Mouse (Mus musculus) adrenal gland, adult 8-10 months (tissue): ENCODE results near the gene Cpne9. TPM values are rescaled to one million over a fixed set of nuclear protein-coding genes. Genes with fewer than 3 reads are reported as not detected.

ENCODE experiments used
- DNase-seq: peaks from one replicate; pipeline ENCODE4 v3.0.0; 2022
- total RNA-seq, 4 experiments: library from RNA; stranded (reverse); gene quantifications; 2 replicates each; pipeline ENCODE4 v1.2.4; 2022

Cpne9 gene
- total RNA-seq, 4 experiments from 2014 or later, result 4.4 to 8.6 (median 5.8) TPM

GRCm38 (mm10) chr6:113343177-113344092 lies 61.3 kb downstream of the Cpne9 start, which contains the start of gene Camk1:
Gene Camk1 (minus strand): TSS chr6:113343984.
- DNase-seq, result peak; percentile 83

GRCm38 (mm10) chr6:113344321-113344720 lies 62.2 kb downstream of the Cpne9 start:
- DNase-seq, result peak; percentile 77

- DNase-seq, result no peak
Observed at GRCm38 (mm10) chr6:113346897-113347296, 64.8 kb downstream of the Cpne9 start.

- DNase-seq, result no peak
Observed at GRCm38 (mm10) chr6:113350538-113350937, 68.4 kb downstream of the Cpne9 start.

GRCm38 (mm10) chr6:113351161-113351560 lies 69.1 kb downstream of the Cpne9 start:
- no peak for DNase-seq

GRCm38 (mm10) chr6:113351653-113352052 lies 69.5 kb downstream of the Cpne9 start:
- DNase-seq, result no peak

- DNase-seq, result no peak
Observed at GRCm38 (mm10) chr6:113352820-113353219, 70.7 kb downstream of the Cpne9 start.

GRCm38 (mm10) chr6:113353696-113354095 lies 71.6 kb downstream of the Cpne9 start:
- DNase-seq, result no peak

Other genes starting within 250 kb of the Cpne9 start
- 10 to 100 TPM; 35.4 to 46.8 (median 41.3) TPM for gene Thumpd3, start 236.1 kb upstream of the Cpne9 start, total RNA-seq
- 100 to 1,000 TPM in 2 of 4 experiments, 10 to 100 TPM in 2; 88.7 to 146 (median 108) TPM for gene Setd5, start 204.9 kb upstream of the Cpne9 start, total RNA-seq
- gene Lhfpl4, start 86.9 kb upstream of the Cpne9 start, total RNA-seq, result 1 to 10 TPM; 5.2 to 8.5 (median 6.6) TPM
- 10 to 100 TPM; 19.6 to 24.8 (median 23.1) TPM for gene Mtmr14, start 44.5 kb upstream of the Cpne9 start, total RNA-seq
- 10 to 100 TPM; 19.5 to 32.3 (median 29.5) TPM for gene Brpf1, start 24.8 kb downstream of the Cpne9 start, total RNA-seq
- 10 to 100 TPM; 14.4 to 21.7 (median 17.1) TPM for gene Ogg1, start 44.7 kb downstream of the Cpne9 start, total RNA-seq
- 10 to 100 TPM; 50.1 to 74.6 (median 64.6) TPM for gene Camk1, start 61.7 kb downstream of the Cpne9 start, total RNA-seq
- gene Tada3, start 95.6 kb downstream of the Cpne9 start, total RNA-seq, result 10 to 100 TPM; 39.3 to 47.1 (median 43.4) TPM
- 100 to 1,000 TPM; 199 to 228 (median 204) TPM for gene Arpc4, start 95.8 kb downstream of the Cpne9 start, total RNA-seq
- 1 to 10 TPM; 2.6 to 7.4 (median 3.9) TPM for gene Ttll3, start 107.0 kb downstream of the Cpne9 start, total RNA-seq
- 10 to 100 TPM in 3 of 4 experiments, 1 to 10 TPM in 1; 7.6 to 13.8 (median 11.6) TPM for gene Rpusd3, start 137.0 kb downstream of the Cpne9 start, total RNA-seq
- gene Cidec, start 153.5 kb downstream of the Cpne9 start, total RNA-seq, result 100 to 1,000 TPM; 185 to 405 (median 283) TPM
- gene Jagn1, start 160.3 kb downstream of the Cpne9 start, total RNA-seq, result 10 to 100 TPM; 40.6 to 52.5 (median 46.4) TPM
- 1 to 10 TPM in 3 of 4 experiments, under 1 TPM in 1; 0.74 to 1.9 (median 1.1) TPM for gene Il17re, start 176.2 kb downstream of the Cpne9 start, total RNA-seq
- gene Il17rc, start 189.1 kb downstream of the Cpne9 start, total RNA-seq, result 10 to 100 TPM; 17.5 to 29.1 (median 24.0) TPM
- gene Creld1, start 201.0 kb downstream of the Cpne9 start, total RNA-seq, result 10 to 100 TPM; 60.8 to 69.9 (median 67.4) TPM
- gene Prrt3, start 219.6 kb downstream of the Cpne9 start, total RNA-seq, result under 1 TPM; 0.20 to 0.40 (median 0.31) TPM
- 100 to 1,000 TPM in 1 of 4 experiments, 10 to 100 TPM in 3; 81.3 to 119 (median 96.3) TPM for gene Emc3, start 249.3 kb downstream of the Cpne9 start, total RNA-seq
- gene Fancd2, start 249.4 kb downstream of the Cpne9 start, total RNA-seq, result 1 to 10 TPM in 2 of 4 experiments, under 1 TPM in 2; 0.35 to 2.0 (median 0.88) TPM